Mouse (Mus musculus) cerebellum, adult 2 months (tissue): ENCODE data around the gene Setd1a.

ENCODE experiments used
- CTCF ChIP-seq: fragments of 200-500 bp; IDR thresholded peaks from 2 replicates; pipeline ENCODE4 v1.5.1; 2011; ENCODE audit warnings: low read depth, mild to moderate bottlenecking, control low read depth, low read length, moderate library complexity, borderline replicate concordance; ENCODE audit not compliant: insufficient read depth
- POLR2A ChIP-seq: fragments of 200-500 bp; IDR thresholded peaks from 2 replicates; pipeline ENCODE4 v1.6.1; 2011; ENCODE audit warnings: low read length, control low read depth, borderline replicate concordance; ENCODE audit not compliant: insufficient read depth

- TF ChIP-seq CTCF = no peak
- TF ChIP-seq POLR2A = peak; percentile 78; the same call in 1 of the 2 replicates
These were observed 6.8 kb upstream of the Setd1a start, which contains the start of gene Orai3 for GRCm38 (mm10) chr7:127769651-127770038.
